Mouse (Mus musculus) testis, adult 2 months (tissue): ENCODE results near the gene Sema6d. TPM values are rescaled to one million over a fixed set of nuclear protein-coding genes. Genes with fewer than 3 reads are reported as not detected.

Source experiments
- H3K27ac ChIP-seq: fragments of 200-500 bp; 2 replicates; pipeline ENCODE4 v1.5.1; 2012; ENCODE audit warnings: low read depth, low read length; ENCODE audit not compliant: control insufficient read depth, insufficient read depth
- H3K27me3 ChIP-seq: fragments of 200-500 bp; 2 replicates; pipeline ENCODE4 v1.6.1; 2012; ENCODE audit warnings: mild to moderate bottlenecking, low read length, moderate library complexity; ENCODE audit not compliant: control insufficient read depth, insufficient read depth
- H3K36me3 ChIP-seq: fragments of 200-500 bp; 2 replicates; pipeline ENCODE4 v1.6.1; 2012; ENCODE audit warnings: mild to moderate bottlenecking, low read length; ENCODE audit not compliant: control insufficient read depth, insufficient read depth
- H3K4me1 ChIP-seq: fragments of 200-500 bp; 2 replicates; pipeline ENCODE4 v1.6.1; 2012; ENCODE audit warnings: low read length; ENCODE audit not compliant: control insufficient read depth, insufficient read depth
- H3K4me3 ChIP-seq: fragments of 200-500 bp; 2 replicates; pipeline ENCODE4 v1.5.1; 2012; ENCODE audit warnings: low read depth, mild to moderate bottlenecking, low read length, moderate library complexity, mixed read lengths; ENCODE audit not compliant: control insufficient read depth
- CTCF ChIP-seq: fragments of 200-500 bp; IDR thresholded peaks from 2 replicates; pipeline ENCODE4 v1.5.1; 2012; ENCODE audit warnings: low read depth, mild to moderate bottlenecking, inconsistent platforms, low read length, moderate library complexity; ENCODE audit not compliant: control insufficient read depth, insufficient read depth, insufficient replicate concordance
- POLR2A ChIP-seq: fragments of 200-500 bp; IDR thresholded peaks from 2 replicates; pipeline ENCODE4 v1.6.1; 2012; ENCODE audit warnings: low read depth, mild to moderate bottlenecking, inconsistent platforms, low read length, moderate library complexity; ENCODE audit not compliant: control insufficient read depth
- polyA plus RNA-seq: library from polyadenylated mRNA; depleted of rRNA; stranded (reverse); fragments of >200 nt; gene quantifications from 2 replicates; pipeline ENCODE4 v1.2.3, GENCODE M21; 2012

The Sema6d gene
- polyA plus RNA-seq, 1 experiment: 1.0 TPM

DNA sequence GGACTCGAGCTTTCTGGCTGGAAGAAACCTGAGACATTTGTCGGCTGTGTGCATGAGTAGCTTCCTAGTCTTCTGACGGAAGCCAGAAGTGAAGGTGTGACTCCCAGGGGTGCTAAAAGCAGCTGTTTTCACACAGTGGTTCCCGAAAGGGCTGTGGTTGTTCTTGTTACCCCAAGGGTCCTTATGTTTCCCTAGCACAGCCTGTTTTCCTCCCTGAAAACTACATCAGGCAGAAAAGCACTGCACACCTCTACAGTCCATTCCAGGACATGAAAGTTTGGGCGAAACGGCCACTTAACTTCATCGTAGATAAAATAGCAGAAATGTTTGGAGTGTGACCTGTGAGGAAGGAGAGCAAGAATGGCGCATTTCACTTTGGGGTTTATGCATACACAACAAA lies 346.9 kb downstream of the Sema6d start:
- TF ChIP-seq POLR2A (no peak), CTCF (no peak)
- no peaks in the 10 kb centered on the region for H3K36me3 ChIP-seq
- no peak overlapping the region for H3K4me3 ChIP-seq
- no peak overlapping the region for H3K27ac ChIP-seq
- H3K4me1 ChIP-seq: no peaks in the 10 kb centered on the region
- H3K27me3 ChIP-seq: no peaks in the 10 kb centered on the region

- Histone ChIP-seq H3K4me1 (no peaks in the 10 kb centered on the region), H3K4me3 (no peak overlapping the region), H3K36me3 (no peaks in the 10 kb centered on the region), H3K27me3 (no peaks in the 10 kb centered on the region), H3K27ac (no peak overlapping the region)
- TF ChIP-seq CTCF (no peak), POLR2A (no peak)
Measured at GRCm38 (mm10) chr2:124444199-124444598, 354.4 kb downstream of the Sema6d start.

- H3K27ac ChIP-seq: no peak overlapping the region
- no peak overlapping the region for H3K4me3 ChIP-seq
- no peaks in the 10 kb centered on the region for H3K27me3 ChIP-seq
- no peak for TF ChIP-seq CTCF
- no peak for TF ChIP-seq POLR2A
- H3K4me1 ChIP-seq: no peaks in the 10 kb centered on the region
- no peaks in the 10 kb centered on the region for H3K36me3 ChIP-seq
Measured at GRCm38 (mm10) chr2:124455881-124456280, 366.1 kb downstream of the Sema6d start.

GRCm38 (mm10) chr2:124456999-124457398 lies 367.2 kb downstream of the Sema6d start:
- no peaks in the 10 kb centered on the region for H3K36me3 ChIP-seq
- no peak for TF ChIP-seq CTCF
- no peak for TF ChIP-seq POLR2A
- H3K27ac ChIP-seq: no peak overlapping the region
- no peak overlapping the region for H3K4me3 ChIP-seq
- H3K4me1 ChIP-seq: no peaks in the 10 kb centered on the region
- no peaks in the 10 kb centered on the region for H3K27me3 ChIP-seq

DNA sequence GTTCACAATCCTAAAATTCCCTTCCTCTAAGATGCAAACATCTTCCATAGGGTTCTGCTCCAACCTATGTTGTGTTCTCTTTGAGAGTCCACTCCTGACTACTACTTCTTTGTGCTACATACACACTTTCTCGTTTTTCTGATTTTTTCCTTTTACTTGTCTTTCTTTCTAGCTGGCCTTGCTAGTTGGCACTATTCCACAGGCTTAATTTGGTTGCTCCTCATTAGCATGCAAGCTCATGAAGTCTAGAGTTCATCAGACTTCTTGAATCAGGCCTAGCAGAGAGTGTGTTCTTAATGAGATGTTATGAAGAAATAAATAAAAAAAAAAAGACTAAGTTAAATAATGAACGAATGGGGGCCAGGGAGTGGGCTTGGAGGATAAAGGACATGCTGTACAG lies 368.3 kb downstream of the Sema6d start:
- TF ChIP-seq POLR2A: no peak
- no peak for TF ChIP-seq CTCF
- H3K27me3 ChIP-seq: no peaks in the 10 kb centered on the region
- H3K4me1 ChIP-seq: no peaks in the 10 kb centered on the region

GRCm38 (mm10) chr2:124460956-124461355 lies 371.2 kb downstream of the Sema6d start:
- H3K27ac ChIP-seq: no peak overlapping the region
- H3K4me3 ChIP-seq: no peak overlapping the region
- TF ChIP-seq POLR2A (no peak), CTCF (no peak)
- no peaks in the 10 kb centered on the region for H3K27me3 ChIP-seq
- no peaks in the 10 kb centered on the region for H3K4me1 ChIP-seq
- no peaks in the 10 kb centered on the region for H3K36me3 ChIP-seq

More for the DNA sequence above, 368.3 kb downstream of the Sema6d start:
- Histone ChIP-seq H3K36me3 (no peaks in the 10 kb centered on the region), H3K27ac (no peak overlapping the region), H3K4me3 (no peak overlapping the region)

- Histone ChIP-seq H3K36me3 (no peaks in the 10 kb centered on the region), H3K4me3 (no peak overlapping the region), H3K27me3 (no peaks in the 10 kb centered on the region), H3K27ac (no peak overlapping the region), H3K4me1 (no peaks in the 10 kb centered on the region)
- no peak for TF ChIP-seq POLR2A
- no peak for TF ChIP-seq CTCF
Measured at GRCm38 (mm10) chr2:124461378-124461851, 371.6 kb downstream of the Sema6d start.
